Mouse (Mus musculus) MEL (cell line): ENCODE measurements around the gene Zg16. TPM values are rescaled to one million over a fixed set of nuclear protein-coding genes. Genes with fewer than 3 reads are reported as not detected.

Source experiments
- DNase-seq: peaks from one replicate; pipeline ENCODE4 v3.0.0; 2011; ENCODE audit warnings: low read depth, low spot score
- H3K27ac ChIP-seq: 2 replicates; pipeline ENCODE4 v1.5.1; 2012; ENCODE audit warnings: low read depth, mild to moderate bottlenecking, control low read depth, low read length, moderate library complexity; ENCODE audit not compliant: control insufficient read depth
- H3K27me3 ChIP-seq, 2 experiments: fragments of 150-350 bp in 1 of 2; sonication (generic) in 1 of 2; 2 replicates each; pipeline ENCODE4 v1.6.1; 2012; ENCODE audit warnings: low read length in 2 of 2, mild to moderate bottlenecking in 2 of 2, improper control_type of control experiment in 1 of 2, moderate library complexity in 1 of 2; ENCODE audit not compliant: insufficient read depth in 2 of 2, control insufficient read depth in 1 of 2
- H3K36me3 ChIP-seq, 2 experiments: 2 replicates each; pipeline ENCODE4 v1.6.1; 2012 to 2014; ENCODE audit warnings: low read length in 2 of 2, improper control_type of control experiment in 1 of 2, inconsistent platforms in 1 of 2, mild to moderate bottlenecking in 1 of 2; ENCODE audit not compliant: insufficient read depth in 2 of 2, control insufficient read depth in 1 of 2
- H3K4me1 ChIP-seq, 2 experiments: fragments of 150-350 bp in 1 of 2; sonication (generic) in 1 of 2; 2 replicates each; pipeline ENCODE4 v1.6.1; 2012; ENCODE audit warnings: low read length in 2 of 2, improper control_type of control experiment in 1 of 2, mild to moderate bottlenecking in 1 of 2; ENCODE audit not compliant: insufficient read depth in 2 of 2, control insufficient read depth in 1 of 2
- H3K4me3 ChIP-seq, 2 experiments: fragments of 150-350 bp in 1 of 2; sonication (generic) in 1 of 2; 2 replicates each; pipeline ENCODE4 v1.5.1; 2012; ENCODE audit warnings: low read depth in 2 of 2, low read length in 2 of 2, mild to moderate bottlenecking in 2 of 2, moderate library complexity in 2 of 2, control low read depth in 1 of 2, improper control_type of control experiment in 1 of 2; ENCODE audit not compliant: control insufficient read depth in 1 of 2, insufficient read depth in 1 of 2
- H3K79me2 ChIP-seq: 2 replicates; pipeline ENCODE4 v1.6.1; 2012; ENCODE audit warnings: mild to moderate bottlenecking, low read length, moderate library complexity; ENCODE audit not compliant: control insufficient read depth, poor library complexity, insufficient read depth
- H3K9ac ChIP-seq: 2 replicates; pipeline ENCODE4 v1.6.1; 2012; ENCODE audit warnings: low read depth, mild to moderate bottlenecking, control low read depth, low read length, moderate library complexity; ENCODE audit not compliant: control insufficient read depth, poor library complexity, severe bottlenecking
- H3K9me3 ChIP-seq: fragments of 150-350 bp; sonication (generic); replicated peaks from 2 replicates; pipeline ENCODE4 v1.6.1; 2012; ENCODE audit warnings: mild to moderate bottlenecking, low read length, improper control_type of control experiment, moderate library complexity; ENCODE audit not compliant: insufficient read depth
- CHD1 ChIP-seq: IDR thresholded peaks from 2 replicates; pipeline ENCODE4 v1.6.1; 2012; ENCODE audit warnings: low read depth, mild to moderate bottlenecking, inconsistent platforms, low read length, improper control_type of control experiment
- CHD2 ChIP-seq: IDR thresholded peaks from 2 replicates; pipeline ENCODE4 v1.6.1; 2011; ENCODE audit warnings: low read length, improper control_type of control experiment
- CTCF ChIP-seq, 3 experiments: IDR thresholded peaks in 2 of 3; conservative IDR thresholded peaks in 1 of 3; 2 replicates each; pipeline ENCODE4 v1.5.1; 2011 to 2012; ENCODE audit warnings: low read length in 3 of 3, low read depth in 2 of 3, mild to moderate bottlenecking in 2 of 3, improper control_type of control experiment in 1 of 3, inconsistent platforms in 1 of 3, mixed read lengths in 1 of 3, moderate library complexity in 1 of 3; ENCODE audit not compliant: control insufficient read depth in 1 of 3, insufficient read depth in 1 of 3, poor library complexity in 1 of 3, severe bottlenecking in 1 of 3
- E2F4 ChIP-seq: IDR thresholded peaks from 2 replicates; pipeline ENCODE4 v1.6.1; 2011; ENCODE audit warnings: low read depth, low read length, improper control_type of control experiment, borderline replicate concordance
- ELF1 ChIP-seq: IDR thresholded peaks from 2 replicates; pipeline ENCODE4 v1.6.1; 2014; ENCODE audit warnings: low read depth, mild to moderate bottlenecking, inconsistent platforms, low read length, improper control_type of control experiment, moderate library complexity
- EP300 ChIP-seq, 2 experiments: IDR thresholded peaks; 2 replicates each; pipeline ENCODE4 v1.6.1; 2011; ENCODE audit warnings: improper control_type of control experiment in 2 of 2, low read length in 2 of 2, low read depth in 1 of 2, mild to moderate bottlenecking in 1 of 2
- ETS1 ChIP-seq: IDR thresholded peaks from 2 replicates; pipeline ENCODE4 v1.6.1; 2012; ENCODE audit warnings: low read depth, mild to moderate bottlenecking, inconsistent platforms, low read length, improper control_type of control experiment, moderate library complexity
- GABPA ChIP-seq: IDR thresholded peaks from 2 replicates; pipeline ENCODE4 v1.6.1; 2012; ENCODE audit warnings: low read depth, mild to moderate bottlenecking, inconsistent platforms, low read length, improper control_type of control experiment, moderate library complexity
- HCFC1 ChIP-seq: IDR thresholded peaks from 2 replicates; pipeline ENCODE4 v1.6.1; 2012; ENCODE audit warnings: low read depth, mild to moderate bottlenecking, inconsistent platforms, low read length, improper control_type of control experiment, moderate library complexity
- KAT2A ChIP-seq: conservative IDR thresholded peaks from 2 replicates; pipeline ENCODE4 v1.6.1; 2012; ENCODE audit warnings: low read depth, low read length, improper control_type of control experiment, inconsistent platforms
- MAFK ChIP-seq: IDR thresholded peaks from 2 replicates; pipeline ENCODE4 v1.6.1; 2011; ENCODE audit warnings: low read depth, mild to moderate bottlenecking, low read length, improper control_type of control experiment, borderline replicate concordance
- MAZ ChIP-seq: IDR thresholded peaks from 2 replicates; pipeline ENCODE4 v1.6.1; 2012; ENCODE audit warnings: low read depth, mild to moderate bottlenecking, inconsistent platforms, low read length, improper control_type of control experiment
- MEF2A ChIP-seq: IDR thresholded peaks from 2 replicates; pipeline ENCODE4 v1.6.1; 2014; ENCODE audit warnings: low read depth, mild to moderate bottlenecking, inconsistent platforms, low read length, improper control_type of control experiment; ENCODE audit not compliant: poor library complexity, insufficient replicate concordance, severe bottlenecking; ENCODE audit errors: extremely low read depth
- MXI1 ChIP-seq: IDR thresholded peaks from 2 replicates; pipeline ENCODE4 v1.6.1; 2011; ENCODE audit warnings: mild to moderate bottlenecking, low read depth, low read length, improper control_type of control experiment
- MYB ChIP-seq: IDR thresholded peaks from 2 replicates; pipeline ENCODE4 v1.6.1; 2011; ENCODE audit warnings: mild to moderate bottlenecking, low read depth, low read length, improper control_type of control experiment
- NELFE ChIP-seq: IDR thresholded peaks from 2 replicates; pipeline ENCODE4 v1.6.1; 2011; ENCODE audit warnings: low read depth, low read length, improper control_type of control experiment
- NRF1 ChIP-seq: IDR thresholded peaks from 2 replicates; pipeline ENCODE4 v1.6.1; 2014; ENCODE audit warnings: low read depth, mild to moderate bottlenecking, inconsistent platforms, low read length, improper control_type of control experiment, moderate library complexity; ENCODE audit not compliant: poor library complexity, insufficient read depth, severe bottlenecking
- POLR2A ChIP-seq, 2 experiments: IDR thresholded peaks; 2 replicates each; pipeline ENCODE4 v1.6.1; 2011 to 2012; ENCODE audit warnings: low read length in 2 of 2, mild to moderate bottlenecking in 2 of 2, control low read depth in 1 of 2, improper control_type of control experiment in 1 of 2, low read depth in 1 of 2, moderate library complexity in 1 of 2; ENCODE audit not compliant: control insufficient read depth in 1 of 2, insufficient read depth in 1 of 2, poor library complexity in 1 of 2
- POLR2AphosphoS2 ChIP-seq: IDR thresholded peaks from 2 replicates; pipeline ENCODE4 v1.6.1; 2011; ENCODE audit warnings: low read length, improper control_type of control experiment
- POLR2AphosphoS5 ChIP-seq: IDR thresholded peaks from 2 replicates; pipeline ENCODE4 v1.6.1; 2012; ENCODE audit warnings: low read depth, borderline replicate concordance, mild to moderate bottlenecking, inconsistent platforms, low read length, moderate library complexity, mixed read lengths
- RAD21 ChIP-seq: IDR thresholded peaks from 2 replicates; pipeline ENCODE4 v1.6.1; 2011; ENCODE audit warnings: mild to moderate bottlenecking, low read depth, low read length, improper control_type of control experiment
- RCOR1 ChIP-seq: IDR thresholded peaks from 2 replicates; pipeline ENCODE4 v1.6.1; 2012; ENCODE audit warnings: low read depth, mild to moderate bottlenecking, inconsistent platforms, low read length, improper control_type of control experiment
- TAL1 ChIP-seq: IDR thresholded peaks from 2 replicates; pipeline ENCODE4 v1.6.1; 2012; ENCODE audit warnings: mild to moderate bottlenecking, inconsistent platforms, low read length, moderate library complexity, mixed read lengths
- TCF12 ChIP-seq: IDR thresholded peaks from 2 replicates; pipeline ENCODE4 v1.6.1; 2014; ENCODE audit warnings: low read depth, mild to moderate bottlenecking, inconsistent platforms, low read length, improper control_type of control experiment, moderate library complexity
- USF1 ChIP-seq: IDR thresholded peaks from 2 replicates; pipeline ENCODE4 v1.6.1; 2014; ENCODE audit warnings: low read depth, mild to moderate bottlenecking, inconsistent platforms, low read length, improper control_type of control experiment, moderate library complexity
- USF2 ChIP-seq, 2 experiments: IDR thresholded peaks; 2 replicates each; pipeline ENCODE4 v1.6.1; 2011 to 2012; ENCODE audit warnings: improper control_type of control experiment in 2 of 2, low read length in 2 of 2, borderline replicate concordance in 1 of 2, inconsistent platforms in 1 of 2, low read depth in 1 of 2, mild to moderate bottlenecking in 1 of 2; ENCODE audit not compliant: insufficient read depth in 1 of 2
- ZNF384 ChIP-seq: IDR thresholded peaks from 2 replicates; pipeline ENCODE4 v1.6.1; 2012; ENCODE audit warnings: low read depth, mild to moderate bottlenecking, inconsistent platforms, low read length, improper control_type of control experiment
- polyA plus RNA-seq, 2 experiments: library from polyadenylated mRNA; stranded (reverse) in 1 of 2; unstranded in 1 of 2; fragments of >175 nt in 1 of 2; fragments of >200 nt in 1 of 2; gene quantifications; 2 replicates each; pipeline versions ENCODE4 v1.2.1 to v1.2.4; 2012; ENCODE audit warnings: low replicate concordance in 2 of 2, low read depth in 1 of 2; ENCODE audit not compliant: insufficient read length in 2 of 2, insufficient read depth in 1 of 2, missing spikeins in 1 of 2
- total RNA-seq: library from RNA; depleted of rRNA; stranded (reverse); fragments of 300-350 nt; gene quantifications from 2 replicates; pipeline ENCODE4 v1.2.3, GENCODE M21; 2012

Gene Zg16
- total and polyA plus RNA-seq, 3 experiments = 50.4 to 89.3 TPM; not detected in 1

GRCm38 (mm10) chr7:127113614-127114259 lies 26.6 kb upstream of the Zg16 start:
- TF ChIP-seq POLR2AphosphoS5 (no peak), USF1 (no peak), TAL1 (no peak), POLR2A (IDR thresholded peaks at IDR 0.05; ENCODE audit: control insufficient read depth in 1 of 2, insufficient read depth in 1 of 2, low read depth in 1 of 2, low read length in 2 of 2, poor library complexity in 1 of 2) (no peak), RAD21 (no peak), MXI1 (no peak), RCOR1 (no peak), MYB (no peak), NRF1 (no peak), ELF1 (no peak), EP300 (IDR thresholded peaks at IDR 0.05; ENCODE audit: low read depth in 1 of 2, low read length in 2 of 2) (no peak), MEF2A (no peak), NELFE (no peak), HCFC1 (no peak), ZNF384 (no peak), TCF12 (no peak), ETS1 (no peak), MAFK (no peak)
- peak overlapping the region; percentile 11; the same call in 1 of the 2 replicates for H3K27ac ChIP-seq
- no peak overlapping the region for H3K9ac ChIP-seq
- H3K4me1 ChIP-seq = peaks cover 2 to 28% of the 10 kb centered on the region in 2 experiments; a peak in 3 of 4 replicates
- no peaks in the 10 kb centered on the region for H3K79me2 ChIP-seq
- H3K4me3 ChIP-seq = no peak overlapping the region
- H3K9me3 ChIP-seq = no peaks in the 10 kb centered on the region
- no peaks in the 10 kb centered on the region for H3K27me3 ChIP-seq
- DNase-seq = no peak
- peaks cover 0 to 17% of the 10 kb centered on the region in 2 experiments; a peak in 2 of 4 replicates for H3K36me3 ChIP-seq

- Histone ChIP-seq H3K9me3 (no peaks in the 10 kb centered on the region), H3K9ac (peak overlapping the region; percentile 42), H3K27ac (peak overlapping the region; percentile 56), H3K4me3 (no peak overlapping the region), H3K36me3 (peaks cover 0 to 17% of the 10 kb centered on the region in 2 experiments; a peak in 2 of 4 replicates), H3K4me1 (peaks cover 2 to 28% of the 10 kb centered on the region in 2 experiments; a peak in 3 of 4 replicates)
- DNase-seq = no peak
- TF ChIP-seq USF2 (IDR thresholded peaks at IDR 0.05; ENCODE audit: borderline replicate concordance in 1 of 2, insufficient read depth in 1 of 2, low read depth in 1 of 2, low read length in 2 of 2) (no peak), RAD21 (no peak), E2F4 (no peak), POLR2AphosphoS2 (no peak), NELFE (no peak; the same call in 1 of the 2 replicates), MEF2A (no peak), CHD2 (no peak), CTCF (IDR thresholded peaks at IDR 0.05 in 2 of 3, conservative IDR thresholded peaks at IDR 0.05 in 1 of 3; ENCODE audit: control insufficient read depth in 1 of 3, insufficient read depth in 1 of 3, low read depth in 2 of 3, low read length in 3 of 3, poor library complexity in 1 of 3, severe bottlenecking in 1 of 3) (no peak), MAFK (no peak), MYB (no peak), CHD1 (no peak), KAT2A (no peak), TAL1 (no peak), MAZ (no peak), GABPA (no peak), TCF12 (no peak)
- TF ChIP-seq, all 39 proteins: peak for 0
- no peaks in the 10 kb centered on the region for H3K79me2 ChIP-seq
- H3K27me3 ChIP-seq = no peaks in the 10 kb centered on the region
Observed at GRCm38 (mm10) chr7:127112921-127113597, 25.9 kb upstream of the Zg16 start.
